Mouse (Mus musculus) liver, embryonic 14.5 days (tissue): ENCODE data around the gene Rbms1. TPM values are rescaled to one million over a fixed set of nuclear protein-coding genes. Genes with fewer than 3 reads are reported as not detected.

Experiments
- ATAC-seq: fragments of 200-750 bp; cut with Nextera tagmentation; 2 replicates; pipeline ENCODE4 v1.8.0; 2017; ENCODE audit warnings: moderate number of reproducible peaks, mild to moderate bottlenecking, moderate library complexity; ENCODE audit not compliant: insufficient read depth
- DNase-seq, 3 experiments: peaks; one replicate each; pipeline ENCODE4 v3.0.0-alpha.2; 2012 to 2013; ENCODE audit warnings: low read depth in 3 of 3, low spot score in 3 of 3
- H3K27ac ChIP-seq: fragments of 300-500 bp; sonication (generic); 2 replicates; pipeline ENCODE4 v1.5.1; 2014; ENCODE audit warnings: moderate library complexity, mild to moderate bottlenecking, control low read depth, inconsistent platforms
- H3K27me3 ChIP-seq: fragments of 300-500 bp; sonication (generic); 2 replicates; pipeline ENCODE4 v1.6.1; 2014; ENCODE audit warnings: mild to moderate bottlenecking, low read length, moderate library complexity; ENCODE audit not compliant: control insufficient read depth, insufficient read depth
- H3K36me3 ChIP-seq: fragments of 300-500 bp; sonication (generic); replicated peaks from 2 replicates; pipeline ENCODE4 v1.6.1; 2014; ENCODE audit warnings: low read depth; ENCODE audit not compliant: control insufficient read depth, insufficient read depth
- H3K4me1 ChIP-seq, 2 experiments: fragments of 200-500 bp in 1 of 2; fragments of 300-500 bp in 1 of 2; sonication (generic) in 1 of 2; replicated peaks; 2 replicates each; pipeline ENCODE4 v1.6.1; 2012 to 2014; ENCODE audit warnings: antibody characterized with exemption in 1 of 2, inconsistent platforms in 1 of 2, low read length in 1 of 2; ENCODE audit not compliant: control insufficient read depth in 2 of 2, insufficient read depth in 2 of 2
- H3K4me2 ChIP-seq: fragments of 300-500 bp; sonication (generic); 2 replicates; pipeline ENCODE4 v1.6.1; 2014; ENCODE audit warnings: low read depth, mild to moderate bottlenecking, control low read depth, moderate library complexity
- H3K4me3 ChIP-seq, 2 experiments: fragments of 200-500 bp in 1 of 2; fragments of 300-500 bp in 1 of 2; sonication (generic) in 1 of 2; 2 replicates each; pipeline ENCODE4 v1.5.1; 2012 to 2014; ENCODE audit warnings: low read depth in 2 of 2, low read length in 2 of 2, mild to moderate bottlenecking in 2 of 2, control low read depth in 1 of 2, inconsistent platforms in 1 of 2, moderate library complexity in 1 of 2; ENCODE audit not compliant: insufficient read depth in 1 of 2
- H3K9ac ChIP-seq: fragments of 300-500 bp; sonication (generic); replicated peaks from 2 replicates; pipeline ENCODE4 v1.6.1; 2014; ENCODE audit warnings: mild to moderate bottlenecking, control low read depth, moderate library complexity
- H3K9me3 ChIP-seq: fragments of 300-500 bp; sonication (generic); 2 replicates; pipeline ENCODE4 v1.6.1; 2016; ENCODE audit warnings: low read length, mixed read lengths; ENCODE audit not compliant: control insufficient read depth
- CTCF ChIP-seq: IDR thresholded peaks from 2 replicates; pipeline ENCODE4 v1.5.1; 2016; ENCODE audit warnings: antibody characterized with exemption, low read depth, control low read depth
- EP300 ChIP-seq: IDR thresholded peaks from 2 replicates; pipeline ENCODE4 v1.6.1; 2016; ENCODE audit warnings: antibody characterized with exemption, low read depth
- WGBS: fragments of 180-500 bp; shearing (Covaris S2); extraction: QIAGEN DNeasy Blood & Tissue Kit; methylation state at CpG from one replicate; pipeline ENCODE4 v1.1.7; 2014; ENCODE audit not compliant: insufficient replicate concordance; 5-methylcytosine and 5-hydroxymethylcytosine counted together
- polyA plus RNA-seq, 2 experiments: library from polyadenylated mRNA; depleted of rRNA in 1 of 2; stranded (reverse) in 1 of 2; unstranded in 1 of 2; fragments of >200 nt; fragmentation: Nextera tagmentation in 1 of 2; extraction: Ambion mirVana in 1 of 2; gene quantifications; 2 replicates each; pipeline versions ENCODE4 v1.2.1 to v1.2.3; 2012 to 2014

The Rbms1 gene
- polyA plus RNA-seq, 2 experiments: 16.8 to 31.8 TPM

DNA sequence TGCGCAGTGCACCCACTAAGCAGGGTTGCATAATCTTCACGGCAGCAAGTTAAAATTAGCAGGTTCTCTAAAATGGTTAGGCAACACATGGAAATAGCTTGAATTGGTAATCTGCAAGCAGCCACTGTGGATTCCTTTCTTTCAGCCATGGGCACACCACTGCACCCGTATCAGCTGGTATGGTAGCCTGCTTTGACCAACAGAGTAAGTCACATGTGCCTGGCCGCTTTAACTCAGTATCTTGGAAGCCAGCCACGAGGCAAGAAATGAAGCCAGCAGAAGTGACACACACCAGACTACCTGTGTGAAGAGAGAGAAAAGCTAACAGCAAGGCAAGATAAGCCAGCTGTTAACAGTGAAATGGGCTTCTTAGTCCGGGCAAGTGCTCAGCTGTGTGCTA is 52.2 kb downstream of the Rbms1 start:
- H3K4me3 ChIP-seq: no peak overlapping the region
- peaks cover 0 to 9% of the 10 kb centered on the region in 2 experiments; a peak in 3 of 4 replicates for H3K4me1 ChIP-seq
- H3K27ac ChIP-seq: no peak overlapping the region
- H3K36me3 ChIP-seq: no peaks in the 10 kb centered on the region
- TF ChIP-seq CTCF (no peak), EP300 (no peak)
- no peak overlapping the region for H3K4me2 ChIP-seq
- peak; percentile 26; the same call in 1 of the 2 replicates for ATAC-seq
- WGBS: 38% methylated on average over 6 of the region's 6 CpGs
- H3K27me3 ChIP-seq: no peaks in the 10 kb centered on the region
- H3K9ac ChIP-seq: no peak overlapping the region
- no peak for DNase-seq
- H3K9me3 ChIP-seq: no peaks in the 10 kb centered on the region

DNA sequence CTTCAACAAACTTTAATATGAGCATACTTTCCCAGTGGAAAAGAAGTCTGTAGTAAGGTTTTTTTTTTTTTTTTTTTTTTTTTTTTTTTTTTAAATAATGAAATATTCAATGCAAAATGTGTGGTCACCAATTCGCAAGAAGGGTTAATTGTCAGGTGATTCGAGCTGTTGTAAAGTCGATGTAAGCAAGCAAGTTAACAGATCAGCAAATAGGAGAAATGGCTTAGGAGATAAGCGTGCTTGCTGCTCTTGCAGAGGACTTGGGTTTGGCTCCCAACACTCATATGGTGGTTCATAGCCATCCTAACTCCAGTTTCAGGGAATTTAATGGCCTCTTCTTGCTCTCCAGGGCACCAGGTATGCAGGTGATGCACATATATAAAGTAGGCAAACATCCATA is 54.4 kb downstream of the Rbms1 start:
- no peak overlapping the region for H3K4me3 ChIP-seq
- peaks cover 0 to 15% of the 10 kb centered on the region in 2 experiments; a peak in 3 of 4 replicates for H3K4me1 ChIP-seq
- H3K27ac ChIP-seq: no peak overlapping the region
- H3K27me3 ChIP-seq: no peaks in the 10 kb centered on the region
- H3K4me2 ChIP-seq: no peak overlapping the region
- WGBS: 43% methylated on average over 4 of the region's 4 CpGs
- TF ChIP-seq CTCF: no peak
- no peak for TF ChIP-seq EP300
- H3K36me3 ChIP-seq: no peaks in the 10 kb centered on the region
- DNase-seq: no peak
- no peaks in the 10 kb centered on the region for H3K9me3 ChIP-seq
- H3K9ac ChIP-seq: no peak overlapping the region
- ATAC-seq: no peak

DNA sequence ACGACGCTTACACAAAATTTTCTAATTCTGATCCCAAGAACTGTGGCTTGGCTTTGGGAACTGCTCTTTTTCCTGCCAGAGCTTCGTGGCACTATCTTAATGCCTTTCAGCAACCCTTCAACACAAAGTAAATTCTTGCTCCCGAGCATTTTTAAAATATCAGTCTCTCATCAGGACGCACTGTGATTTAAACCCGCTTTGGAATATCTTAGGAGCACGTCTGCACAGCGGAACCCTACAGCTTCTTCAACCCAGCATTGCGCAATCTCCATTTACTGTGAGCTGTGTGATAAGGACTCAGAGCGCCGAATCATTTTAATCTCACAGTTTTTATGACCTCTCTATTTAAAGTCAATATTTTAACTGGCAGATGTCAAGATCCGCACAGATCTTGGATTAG is 54.9 kb downstream of the Rbms1 start:
- H3K27me3 ChIP-seq: no peaks in the 10 kb centered on the region
- no peaks in the 10 kb centered on the region for H3K9me3 ChIP-seq
- no peak overlapping the region for H3K27ac ChIP-seq
- 42% methylated on average over 12 of the region's 12 CpGs for WGBS
- no peak overlapping the region for H3K4me2 ChIP-seq
- no peak overlapping the region for H3K4me3 ChIP-seq
- ATAC-seq (no peak), DNase-seq (no peak)
- H3K9ac ChIP-seq: no peak overlapping the region
- TF ChIP-seq EP300 (no peak), CTCF (no peak)
- H3K4me1 ChIP-seq: peaks cover 0 to 15% of the 10 kb centered on the region in 2 experiments; a peak in 3 of 4 replicates
- H3K36me3 ChIP-seq: no peaks in the 10 kb centered on the region

GRCm38 (mm10) chr2:60905283-60905682 is 57.7 kb downstream of the Rbms1 start:
- no peak for TF ChIP-seq EP300
- TF ChIP-seq CTCF: 0 out of 2 replicates have a peak, but pooled peaks have one; percentile 14
- no peak overlapping the region for H3K4me2 ChIP-seq
- peaks cover 0 to 8% of the 10 kb centered on the region in 2 experiments; a peak in 2 of 4 replicates for H3K4me1 ChIP-seq
- no peaks in the 10 kb centered on the region for H3K9me3 ChIP-seq
- 7% methylated on average over 3 of the region's 3 CpGs for WGBS
- no peak overlapping the region for H3K4me3 ChIP-seq
- DNase-seq (no peak), ATAC-seq (no peak)
- H3K9ac ChIP-seq: no peak overlapping the region
- H3K27me3 ChIP-seq: no peaks in the 10 kb centered on the region
- no peak overlapping the region for H3K27ac ChIP-seq
- H3K36me3 ChIP-seq: no peaks in the 10 kb centered on the region

DNA sequence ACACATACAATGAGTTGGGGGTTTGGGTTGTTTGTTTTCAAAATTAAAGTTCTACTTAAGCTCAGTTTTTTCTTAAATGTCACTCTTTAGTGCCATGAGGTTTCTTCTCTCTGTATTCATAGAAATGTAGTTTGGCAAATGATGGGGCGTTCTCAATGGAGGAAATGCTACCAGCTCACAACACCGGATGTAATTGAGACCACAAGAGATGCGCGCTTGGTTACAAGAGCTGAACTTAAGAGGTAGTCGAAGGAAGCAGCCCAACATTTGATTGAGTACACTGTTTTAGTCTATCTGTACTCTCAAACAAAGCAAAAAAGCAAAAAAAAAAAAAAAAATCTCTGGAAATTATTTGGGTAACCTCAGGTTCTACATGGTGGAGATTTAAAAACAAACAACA is 58.9 kb downstream of the Rbms1 start:
- Histone ChIP-seq H3K4me3 (no peak overlapping the region), H3K4me1 (peaks cover 0 to 8% of the 10 kb centered on the region in 2 experiments; a peak in 2 of 4 replicates), H3K36me3 (no peaks in the 10 kb centered on the region), H3K27me3 (no peaks in the 10 kb centered on the region), H3K9ac (no peak overlapping the region), H3K4me2 (no peak overlapping the region), H3K9me3 (no peaks in the 10 kb centered on the region), H3K27ac (no peak overlapping the region)
- no peak for TF ChIP-seq CTCF
- no peak for TF ChIP-seq EP300
- ATAC-seq (no peak), DNase-seq (no peak)
- WGBS: 33% methylated on average over 5 of the region's 5 CpGs
